Mouse (Mus musculus): ENCODE measurements around the gene 5830411N06Rik.

Gene 5830411N06Rik

DNA sequence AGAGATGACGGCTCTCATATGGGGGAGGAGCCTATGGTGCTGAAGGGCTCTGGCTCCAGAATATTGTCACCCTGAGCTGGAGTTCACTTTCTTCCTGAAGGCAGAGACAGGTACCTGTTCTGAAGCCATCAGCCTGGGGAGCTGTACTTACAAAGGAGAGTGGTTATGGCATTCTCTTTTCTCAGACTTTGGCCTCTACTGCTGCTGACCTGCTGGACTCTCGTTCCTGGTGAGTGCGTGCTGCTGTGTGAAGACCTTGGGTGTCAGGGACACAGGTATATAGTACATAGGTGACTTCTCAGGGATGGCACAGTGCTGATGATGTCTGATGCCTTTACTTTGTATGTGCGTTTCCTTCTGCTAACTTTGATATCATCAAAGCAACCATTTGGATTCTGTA lies at the start of gene 5830411N06Rik:
Gene 5830411N06Rik (plus strand): TSS at position 69 of the 400 bp plus-strand sequence.
- DNase-seq (ENCODE audit: low read depth in 1 of 2, low spot score in 2 of 2), result no peak

DNA sequence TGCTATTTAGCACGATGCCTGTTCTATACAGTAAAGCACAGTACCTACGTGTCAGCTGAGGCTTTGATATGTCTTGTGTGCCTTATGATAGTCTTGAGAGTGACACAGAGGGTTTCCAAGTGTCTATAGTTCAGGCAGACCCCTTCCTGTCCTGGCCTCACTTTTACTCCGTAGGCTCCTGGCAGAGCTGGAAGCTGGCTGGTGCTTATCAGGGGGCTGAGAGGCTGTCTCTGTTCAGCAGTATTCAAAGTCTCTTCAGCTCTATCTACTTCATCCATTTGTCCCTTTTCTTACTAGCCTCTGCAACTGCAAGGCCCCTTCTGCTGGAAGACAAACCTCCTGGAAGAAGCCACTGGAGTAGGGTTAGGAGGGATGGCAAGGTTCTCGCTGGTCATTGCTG lies 46.0 kb upstream of the 5830411N06Rik start:
- no peak for DNase-seq (ENCODE audit: low read depth in 1 of 2, low spot score in 2 of 2)

DNA sequence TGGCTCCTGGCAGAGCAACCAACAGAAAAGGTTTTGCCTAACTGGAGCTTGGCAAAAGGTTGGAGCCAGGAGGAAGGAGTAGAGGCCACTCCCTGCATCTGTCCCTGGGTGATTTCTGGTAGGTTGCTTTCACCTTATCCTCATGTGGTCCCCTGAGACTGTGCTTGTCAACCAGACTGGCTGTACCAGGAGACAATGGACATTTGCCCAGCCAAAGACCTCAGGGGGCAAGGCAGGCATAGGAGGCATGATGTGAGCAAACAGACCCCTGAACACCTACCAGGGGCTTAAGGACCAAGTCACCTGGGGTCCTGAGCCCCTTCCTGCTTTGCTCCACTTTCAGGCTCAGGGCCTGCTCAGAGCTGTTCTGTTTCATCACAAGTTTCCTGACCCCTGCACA lies 41.2 kb upstream of the 5830411N06Rik start, which contains the start of gene Olfr524:
Gene Olfr524 (minus strand): TSS at position 101 of the 400 bp plus-strand sequence.
- no peak for DNase-seq (ENCODE audit: low read depth in 1 of 2, low spot score in 2 of 2)

DNA sequence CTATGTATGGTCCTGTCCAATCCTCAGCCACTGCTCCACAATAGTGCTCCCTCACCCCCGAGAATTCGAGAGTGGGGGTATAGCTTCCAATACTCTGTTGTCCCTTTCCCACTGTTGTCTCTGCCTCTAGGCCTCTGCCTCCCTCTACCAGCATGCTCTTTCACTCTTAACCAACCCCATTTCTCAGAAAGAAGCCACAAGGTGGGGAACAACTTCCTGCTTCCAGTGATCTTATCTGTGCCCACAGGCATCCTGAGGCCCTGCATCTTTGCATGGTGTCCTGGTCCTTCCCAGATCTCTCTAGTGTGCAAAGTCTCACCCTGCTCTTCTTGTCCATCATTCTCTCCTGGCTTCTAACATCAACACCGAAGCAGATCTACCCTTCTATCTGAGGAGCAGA lies 40.2 kb upstream of the 5830411N06Rik start:
- no peak for DNase-seq (ENCODE audit: low read depth in 1 of 2, low spot score in 2 of 2)

DNA sequence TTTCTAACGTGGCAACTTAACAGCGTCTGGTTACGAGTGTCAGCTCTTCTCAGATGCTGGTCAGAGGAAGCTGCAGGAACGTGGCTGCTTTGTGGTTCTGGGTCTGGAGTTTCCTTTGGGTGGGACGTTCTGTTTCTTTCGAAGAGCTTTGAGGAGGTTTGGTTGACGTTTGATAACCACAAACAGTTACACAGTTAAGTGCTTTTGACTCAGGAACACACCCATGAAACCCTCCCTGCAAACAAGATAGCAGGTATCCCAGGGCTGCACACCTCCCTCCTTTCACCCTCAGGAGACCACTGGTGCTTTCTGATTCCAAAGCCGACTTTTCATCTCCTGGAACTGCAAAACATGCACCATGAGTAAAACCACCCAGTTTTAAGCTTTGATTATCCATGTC lies 38.9 kb upstream of the 5830411N06Rik start:
- DNase-seq (ENCODE audit: low read depth in 1 of 2, low spot score in 2 of 2), result no peak

DNA sequence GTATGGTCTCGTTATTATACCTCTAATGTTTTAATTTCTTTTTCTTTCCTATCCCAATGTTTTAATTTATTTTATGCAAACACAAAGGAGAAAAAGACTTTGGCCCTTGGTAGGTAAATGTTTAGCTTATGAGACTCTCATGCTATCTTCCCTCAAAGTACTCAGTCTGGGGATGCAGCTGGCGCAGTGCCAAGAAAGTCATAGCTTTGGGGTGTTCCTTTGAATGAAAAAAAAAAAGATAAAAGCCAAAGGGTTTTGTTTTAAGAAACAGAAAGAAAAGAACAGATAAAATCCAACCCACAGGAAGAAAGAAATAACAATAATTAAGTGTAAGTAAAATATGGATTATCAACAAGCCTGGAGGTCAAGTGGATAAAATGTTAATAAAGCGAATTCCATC lies 38.4 kb upstream of the 5830411N06Rik start:
- no peak for DNase-seq (ENCODE audit: low read depth in 1 of 2, low spot score in 2 of 2)

DNA sequence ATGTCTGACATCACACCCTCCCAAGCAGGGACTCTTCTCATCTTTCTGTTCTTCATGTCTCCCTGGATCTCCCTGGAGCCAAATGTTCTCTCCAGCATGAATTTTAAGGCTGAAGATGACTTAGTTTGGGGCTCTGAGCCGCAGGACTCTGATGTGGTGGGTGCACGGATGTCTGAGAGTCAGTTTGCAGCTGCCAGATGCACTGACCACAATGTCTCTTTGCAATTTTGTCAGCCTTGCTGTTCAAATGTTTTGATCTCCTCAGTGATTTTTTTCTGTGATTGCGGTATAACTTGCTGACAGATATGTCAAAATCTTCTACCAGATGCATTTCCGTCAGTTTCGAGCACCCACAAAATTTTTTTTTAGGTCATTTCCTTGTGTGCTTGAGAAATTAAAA lies 33.2 kb upstream of the 5830411N06Rik start:
- DNase-seq (ENCODE audit: low read depth in 1 of 2, low spot score in 2 of 2), result no peak

DNA sequence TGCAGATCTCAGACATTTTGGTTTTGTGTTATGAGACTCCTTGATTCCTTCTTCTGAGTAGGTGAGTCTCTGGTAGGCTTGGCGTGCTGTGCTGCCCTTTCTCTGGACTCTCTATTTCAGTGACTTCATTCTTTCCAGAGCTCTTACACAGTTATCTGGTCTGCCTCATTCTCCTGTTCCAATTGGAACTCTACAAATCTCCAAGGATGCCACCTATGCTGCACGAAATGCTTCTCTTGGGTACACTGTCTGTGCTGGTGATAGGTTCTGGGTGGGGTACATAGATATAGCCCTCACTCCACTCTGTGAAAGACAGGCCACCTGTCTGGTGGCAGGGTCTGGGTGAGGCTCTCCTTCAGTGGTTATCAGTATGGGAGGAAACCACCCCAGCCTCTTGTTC lies 29.1 kb upstream of the 5830411N06Rik start, which contains the start of gene Cd163l1:
Gene Cd163l1 (plus strand): TSS at position 301 of the 400 bp plus-strand sequence.
- DNase-seq (ENCODE audit: low read depth in 1 of 2, low spot score in 2 of 2), result no peak

DNA sequence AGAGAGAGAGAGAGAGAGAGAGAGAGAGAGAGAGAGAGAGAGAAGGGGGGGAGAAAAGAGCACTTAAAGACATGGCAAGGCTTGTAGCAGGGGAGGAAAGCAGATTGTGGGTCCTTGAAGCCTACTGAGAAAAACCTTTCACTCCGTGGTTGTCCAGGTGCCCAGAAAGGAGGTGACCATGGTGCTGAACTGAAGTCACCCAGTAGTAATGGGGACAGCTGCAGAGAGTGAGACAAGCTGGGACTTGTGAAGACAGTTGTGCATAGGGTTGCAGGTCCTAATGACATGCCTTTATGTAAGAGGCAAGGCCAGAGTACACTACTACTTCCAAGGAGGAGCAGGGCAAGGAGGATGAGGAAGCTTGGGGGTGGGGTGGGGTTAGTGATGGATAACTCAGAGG lies 27.8 kb upstream of the 5830411N06Rik start:
- no peak for DNase-seq (ENCODE audit: low read depth in 1 of 2, low spot score in 2 of 2)

DNA sequence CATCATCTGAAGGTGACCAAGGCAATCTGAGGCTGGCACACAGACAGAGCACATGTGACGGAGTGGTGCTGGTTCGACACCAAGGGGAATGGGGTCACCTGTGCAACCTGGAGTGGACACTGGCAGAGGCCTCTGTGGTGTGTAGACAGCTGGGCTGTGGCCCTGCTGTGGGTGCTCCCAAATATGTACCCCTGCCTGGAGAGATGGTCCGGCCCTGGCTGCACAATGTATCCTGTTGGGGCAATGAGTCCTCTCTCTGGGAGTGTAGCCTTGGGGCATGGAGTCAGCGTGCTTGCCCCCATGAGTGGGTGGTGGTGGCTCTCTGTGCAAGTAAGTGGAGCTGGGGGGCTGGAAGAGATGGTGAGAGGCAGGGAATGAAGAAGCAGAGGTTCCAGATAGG lies 26.7 kb upstream of the 5830411N06Rik start:
- no peak for DNase-seq (ENCODE audit: low read depth in 1 of 2, low spot score in 2 of 2)

DNA sequence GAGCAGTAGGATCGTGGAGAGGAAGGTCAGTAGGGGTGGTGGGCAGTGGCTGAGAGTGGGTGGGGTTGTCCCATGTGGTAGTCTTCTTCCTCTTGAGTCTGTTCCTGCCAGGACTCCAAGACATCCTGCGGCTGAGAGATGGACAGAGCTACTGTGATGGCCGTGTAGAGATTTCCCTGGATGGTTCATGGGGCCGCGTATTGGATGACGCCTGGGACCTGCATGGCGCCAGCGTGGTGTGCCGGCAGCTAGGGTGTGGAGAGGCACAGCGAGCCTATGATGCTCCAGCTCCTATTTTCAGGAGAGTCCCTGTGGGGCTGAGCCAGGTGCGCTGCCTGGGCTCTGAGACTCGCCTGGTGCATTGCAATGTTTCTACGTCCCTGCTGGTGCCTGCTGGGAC lies 22.9 kb upstream of the 5830411N06Rik start:
- no peak for DNase-seq (ENCODE audit: low read depth in 1 of 2, low spot score in 2 of 2)

DNA sequence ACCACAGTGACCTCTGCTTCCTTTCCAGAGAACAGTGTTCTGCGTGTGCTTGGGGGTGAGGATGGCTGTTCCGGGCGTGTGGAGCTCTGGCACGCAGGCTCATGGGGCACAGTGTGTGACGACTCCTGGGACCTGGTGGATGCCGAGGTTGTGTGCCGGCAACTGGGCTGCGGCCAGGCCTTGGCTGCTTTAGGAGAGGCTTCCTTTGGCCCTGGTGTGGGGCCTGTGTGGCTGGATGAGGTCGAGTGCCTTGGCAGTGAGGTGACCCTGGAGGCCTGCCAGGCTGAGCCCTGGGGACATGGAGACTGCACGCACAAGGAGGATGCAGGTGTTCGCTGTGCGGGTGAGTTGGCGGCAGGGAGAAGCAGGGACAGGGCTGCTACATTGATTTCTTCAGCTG lies 18.6 kb upstream of the 5830411N06Rik start:
- DNase-seq (ENCODE audit: low read depth in 1 of 2, low spot score in 2 of 2), result no peak

DNA sequence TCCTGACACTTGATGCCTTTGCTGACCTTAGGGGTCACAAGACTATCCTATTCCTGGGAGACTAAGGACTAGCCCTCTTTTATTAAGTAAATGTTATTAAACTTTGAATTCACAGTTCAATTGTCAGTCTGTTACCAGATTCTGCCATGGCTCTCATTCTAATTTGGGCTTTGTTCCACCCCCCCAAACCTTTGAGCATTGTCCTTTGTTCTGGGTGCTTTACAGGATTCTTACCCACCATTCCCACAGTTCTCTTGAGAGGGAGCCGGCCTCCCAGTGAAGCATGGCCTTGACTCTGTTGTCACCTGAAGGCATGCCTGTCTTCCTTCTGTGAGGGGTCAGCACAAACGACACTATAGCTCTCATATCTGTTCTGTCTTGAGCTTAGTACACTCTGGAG lies 16.1 kb upstream of the 5830411N06Rik start:
- no peak for DNase-seq (ENCODE audit: low read depth in 1 of 2, low spot score in 2 of 2)

DNA sequence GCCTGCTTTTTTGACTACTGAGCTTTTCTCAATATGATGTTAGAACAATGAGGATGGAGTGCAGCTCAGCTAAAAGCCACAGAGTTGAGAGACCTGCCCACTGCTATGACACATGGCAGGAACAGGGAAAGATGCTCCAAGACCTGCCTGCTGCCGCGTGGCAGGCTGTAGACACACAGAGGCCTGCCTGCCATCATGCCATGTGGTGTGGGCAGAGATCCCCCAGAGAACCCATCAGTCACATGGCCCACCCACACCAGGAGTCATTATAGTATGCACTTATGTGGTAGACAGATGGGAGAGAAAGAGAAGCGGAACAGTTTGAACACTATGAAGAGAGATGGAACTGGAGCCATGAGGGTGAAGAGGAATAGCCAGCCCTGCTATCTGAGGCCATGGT lies 13.4 kb upstream of the 5830411N06Rik start:
- no peak for DNase-seq (ENCODE audit: low read depth in 1 of 2, low spot score in 2 of 2)

DNA sequence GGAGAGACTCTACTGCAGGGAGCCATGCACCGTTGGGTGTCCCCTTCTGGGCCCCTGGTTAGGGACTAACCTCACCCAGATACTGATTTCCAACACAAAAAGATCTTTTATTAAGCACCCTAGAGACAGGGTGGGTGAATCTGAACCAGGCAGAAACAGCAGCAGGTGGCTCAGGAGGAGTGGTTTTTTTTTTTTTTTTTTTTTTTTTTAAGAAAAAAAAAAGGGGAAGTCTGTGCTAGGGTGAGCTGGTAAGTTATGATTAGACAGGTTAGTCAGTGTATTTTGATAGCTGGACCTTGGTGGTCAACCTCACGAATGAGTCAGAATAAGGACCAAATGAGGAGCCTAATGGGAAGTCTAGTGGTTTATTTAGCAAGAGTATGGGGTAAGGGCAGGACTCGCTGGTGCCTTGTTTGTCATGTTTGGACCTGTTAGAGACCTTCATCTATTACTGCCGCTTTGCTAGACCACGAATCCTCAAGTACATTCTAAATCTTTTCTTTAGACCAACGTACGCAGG lies 6.8 kb downstream of the 5830411N06Rik start:
- no peak for DNase-seq (ENCODE audit: low read depth in 1 of 2, low spot score in 2 of 2)

DNA sequence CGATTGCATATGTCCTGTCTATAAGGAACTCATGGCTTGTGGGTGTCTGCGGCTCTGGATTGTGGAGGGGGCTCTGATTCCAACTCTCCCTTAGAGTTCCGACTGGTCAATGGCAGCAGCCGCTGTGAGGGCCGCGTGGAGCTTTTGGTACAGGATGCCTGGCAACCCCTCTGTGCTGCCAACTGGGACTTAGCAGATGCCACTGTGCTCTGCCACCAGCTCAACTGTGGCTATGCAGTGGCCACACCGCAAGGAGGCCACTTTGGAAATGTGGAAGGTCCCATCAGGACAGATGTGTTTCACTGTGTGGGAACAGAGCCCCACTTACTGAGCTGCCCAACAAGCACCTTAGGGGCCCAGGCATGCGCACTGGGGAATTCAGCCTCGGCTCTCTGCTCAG lies 48.7 kb downstream of the 5830411N06Rik start:
- no peak for DNase-seq (ENCODE audit: low read depth in 1 of 2, low spot score in 2 of 2)

DNA sequence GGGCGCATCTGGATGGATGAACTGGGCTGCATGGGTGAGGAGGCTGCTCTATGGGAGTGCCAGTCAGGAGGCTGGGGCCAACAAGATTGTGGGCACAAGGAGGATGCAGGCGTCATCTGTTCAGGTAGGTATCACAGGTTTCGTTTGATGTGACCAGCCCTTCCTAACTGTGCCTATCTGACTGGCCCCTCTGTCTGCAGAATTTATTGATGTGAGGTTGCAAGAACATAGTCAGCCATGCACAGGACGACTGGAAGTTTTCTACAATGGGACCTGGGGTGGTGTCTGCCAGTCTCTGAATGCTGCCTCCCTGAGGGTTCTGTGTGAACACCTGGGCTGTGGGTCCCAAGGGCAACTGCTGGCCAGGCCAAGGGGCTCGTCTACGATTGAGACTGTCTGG lies 49.8 kb downstream of the 5830411N06Rik start:
- DNase-seq (ENCODE audit: low read depth in 1 of 2, low spot score in 2 of 2), result no peak

DNA sequence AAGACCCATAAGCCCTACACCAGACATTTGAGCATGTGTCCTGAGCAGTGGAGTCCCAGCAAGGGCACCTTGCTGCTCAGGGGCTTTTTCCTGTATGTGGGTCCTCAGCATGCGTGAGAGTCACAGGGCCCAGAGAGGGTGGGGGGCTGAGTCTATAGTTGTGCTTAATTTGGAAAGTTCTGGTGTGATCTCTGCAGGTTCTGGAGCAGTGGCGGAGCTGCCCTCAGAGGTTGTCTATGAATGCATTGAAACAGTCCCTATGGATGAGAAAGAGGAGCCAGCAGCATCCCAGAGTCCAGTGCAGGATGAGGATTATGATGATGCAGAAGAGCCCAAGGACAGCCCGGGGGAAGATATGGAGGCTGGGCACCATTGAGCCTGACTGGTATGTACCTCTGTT lies 52.3 kb downstream of the 5830411N06Rik start:
- DNase-seq (ENCODE audit: low read depth in 1 of 2, low spot score in 2 of 2), result no peak

DNA sequence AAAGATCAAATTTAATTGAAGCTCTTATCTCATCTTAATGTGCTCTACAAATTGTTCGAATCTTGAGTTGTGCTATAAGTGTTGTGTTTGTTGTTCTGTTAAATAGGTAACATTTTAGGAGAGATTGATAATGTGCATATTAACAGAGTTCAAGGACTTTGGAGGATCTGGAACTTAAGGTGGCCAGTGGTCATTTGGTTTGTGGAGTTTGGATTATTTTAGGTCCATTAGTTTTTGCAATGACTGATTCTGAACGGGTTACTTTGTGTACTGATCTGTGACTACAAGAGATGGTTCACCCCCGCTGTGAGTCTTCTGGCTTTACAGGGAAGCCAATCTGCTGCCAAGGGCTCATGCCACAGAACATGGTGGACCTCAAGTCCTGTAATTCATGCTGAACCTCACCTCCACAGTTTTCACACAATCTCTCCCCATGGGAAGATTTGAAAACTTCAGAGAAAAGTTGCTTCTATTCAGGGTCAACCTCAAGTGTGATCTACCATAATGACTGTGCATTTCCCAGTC lies 72.8 kb downstream of the 5830411N06Rik start:
- DNase-seq (ENCODE audit: low read depth in 1 of 2, low spot score in 2 of 2), result no peak

DNA sequence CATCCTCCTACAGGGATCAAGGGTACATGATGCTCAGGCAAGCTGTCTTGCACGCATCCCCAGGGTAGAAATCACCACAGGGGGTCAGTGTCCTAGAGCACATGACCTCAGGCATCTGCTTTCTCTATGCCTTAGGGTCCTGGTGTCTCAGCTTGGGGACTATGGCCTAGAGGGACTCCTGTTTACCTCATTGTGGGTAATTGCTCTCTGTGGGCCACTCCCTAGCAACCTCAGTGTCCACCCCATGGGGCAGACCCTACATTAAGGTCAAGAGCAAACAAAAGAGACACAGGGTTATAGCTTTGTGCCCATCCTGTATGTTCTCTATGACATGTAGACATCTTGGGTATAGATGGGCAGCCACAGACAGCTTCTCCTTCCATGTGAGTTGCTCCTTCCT lies 73.5 kb downstream of the 5830411N06Rik start, which contains the start of gene Olfr525:
Gene Olfr525 (plus strand): TSS at position 301 of the 400 bp plus-strand sequence.
- no peak for DNase-seq (ENCODE audit: low read depth in 1 of 2, low spot score in 2 of 2)

DNA sequence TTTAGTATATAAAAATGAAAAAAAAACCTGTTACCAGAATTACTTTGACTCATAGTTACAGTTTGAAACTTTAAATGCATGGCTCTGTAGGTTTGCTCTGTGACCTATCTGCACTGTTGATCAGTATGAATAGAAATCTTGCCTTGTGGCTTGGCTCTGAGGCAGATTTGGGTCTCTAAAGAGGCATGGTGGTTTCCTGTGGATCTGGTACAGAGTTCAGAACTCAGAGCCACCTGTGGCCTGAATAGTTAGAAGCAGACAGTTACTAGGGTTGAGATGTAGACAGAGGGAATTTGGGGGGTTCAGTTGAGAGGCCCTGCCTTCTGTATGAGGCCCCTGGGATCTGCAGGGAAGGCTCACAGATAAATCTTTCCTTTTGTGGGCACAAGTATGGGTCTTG lies 74.1 kb downstream of the 5830411N06Rik start:
- DNase-seq (ENCODE audit: low read depth in 1 of 2, low spot score in 2 of 2), result no peak

DNA sequence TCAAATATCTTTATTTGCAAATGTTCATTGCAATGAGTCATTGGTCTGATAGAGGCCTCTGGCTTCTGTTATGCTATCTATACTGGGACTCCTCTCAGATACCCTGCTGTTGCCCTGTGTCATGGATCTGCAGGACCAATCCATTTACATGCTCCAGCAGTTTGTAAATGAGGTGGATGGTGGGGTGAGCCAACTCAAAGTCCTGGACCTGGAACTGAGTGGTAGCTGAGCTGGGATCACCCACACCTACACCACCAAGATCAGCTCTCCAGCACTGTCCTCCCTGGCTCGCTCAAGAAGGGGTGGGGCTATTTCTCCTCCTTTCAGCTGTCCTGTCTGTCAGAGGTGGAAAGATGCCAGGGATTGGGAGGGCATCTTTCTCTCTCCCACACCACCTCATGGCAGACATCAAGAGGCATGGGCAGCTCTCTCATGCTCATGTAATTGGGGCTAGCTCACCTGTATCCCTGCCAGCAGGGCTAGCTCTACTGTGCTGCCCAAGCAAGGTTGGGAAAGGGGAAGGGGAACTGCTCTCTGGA lies 82.8 kb downstream of the 5830411N06Rik start:
- no peak for DNase-seq (ENCODE audit: low read depth in 1 of 2, low spot score in 2 of 2)

DNA sequence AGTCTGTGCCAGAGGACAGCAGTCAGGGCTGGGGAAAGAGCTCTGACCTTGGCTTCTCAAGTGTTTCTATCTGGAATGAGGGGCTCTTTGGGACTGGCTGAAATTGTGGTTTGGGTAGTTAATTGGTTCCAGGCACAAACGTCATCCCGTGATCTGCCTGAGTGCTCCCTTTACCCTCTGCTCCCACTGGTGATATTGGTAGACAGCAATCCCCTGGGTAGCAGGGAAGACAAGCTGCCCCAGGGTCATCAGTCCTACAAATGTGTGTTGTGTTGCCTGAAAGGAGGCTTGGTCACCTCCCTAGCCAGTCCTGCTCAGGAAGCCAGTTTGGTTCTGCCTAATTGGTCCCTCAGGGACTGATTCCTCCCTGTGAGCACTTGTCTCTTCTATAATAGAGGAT lies 86.6 kb downstream of the 5830411N06Rik start, which contains the start of gene Olfr527:
Gene Olfr527 (plus strand): TSS at position 301 of the 400 bp plus-strand sequence.
- DNase-seq (ENCODE audit: low read depth in 1 of 2, low spot score in 2 of 2), result no peak

All from monocyte, adult 2 months (primary cell).